Mouse (Mus musculus) frontal cortex, adult (tissue): ENCODE measurements at regions not wholly inside any gene's neighbourhood (a gene's known extent, or its start where the extent isn't known, plus 50 kb on each side); places are given as distances from the start of the nearest gene placed in this dataset.
A peak's percentile ranks its signal among the peaks of the same experiment; 100 is the strongest.

Experiments used
- ATAC-seq: cut with Nextera tagmentation; 2 replicates; pipeline ENCODE4 v1.9.2; 2017; ENCODE audit warnings: mild to moderate bottlenecking, moderate library complexity, mixed read lengths; ENCODE audit not compliant: low TSS enrichment

DNA sequence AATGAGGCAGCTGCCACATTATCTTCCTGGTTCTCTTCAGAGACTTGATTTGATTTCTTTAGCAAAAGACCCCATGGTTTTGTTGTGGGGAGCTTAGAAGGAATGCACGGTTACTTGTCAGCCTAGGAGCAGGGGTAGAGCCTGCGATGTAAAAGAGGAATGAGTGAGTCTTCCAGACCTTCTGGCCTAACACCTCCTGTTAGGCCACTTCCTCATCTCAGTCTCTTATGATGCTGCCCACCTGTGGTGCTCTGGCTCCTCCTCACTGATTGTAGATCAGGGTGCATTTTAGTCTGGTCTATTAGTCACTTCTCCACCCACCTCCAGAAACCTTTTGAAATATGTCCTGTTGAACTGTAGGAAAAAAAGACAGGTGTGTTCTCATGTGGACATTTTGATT, 113.3 kb upstream of the Prdm1 start:
- no peak for ATAC-seq

GRCm38 (mm10) chr10:44640620-44641019, 112.3 kb upstream of the Prdm1 start:
- no peak for ATAC-seq

GRCm38 (mm10) chr10:44638678-44639077, 110.4 kb upstream of the Prdm1 start:
- no peak for ATAC-seq

DNA sequence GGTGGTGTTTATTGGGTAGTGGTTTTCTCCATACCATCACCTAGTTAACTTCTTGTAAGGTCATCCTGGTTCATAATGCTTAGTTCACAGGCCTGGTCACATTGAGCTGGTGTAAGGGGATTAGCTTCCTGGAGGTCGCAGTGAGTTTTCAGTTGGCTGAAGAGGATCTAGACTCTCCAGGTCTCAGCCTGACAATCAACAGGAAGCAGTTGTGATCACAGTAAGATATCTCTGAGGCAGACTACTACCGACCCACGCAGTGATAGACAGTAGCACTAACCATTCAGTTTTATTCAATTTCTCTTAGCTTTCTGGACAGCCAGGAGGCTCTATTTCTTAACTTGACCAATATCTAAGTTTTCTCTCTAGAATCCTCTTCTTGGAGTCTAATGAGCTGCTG, 108.5 kb upstream of the Prdm1 start:
- no peak for ATAC-seq

- no peak for ATAC-seq
These were observed 107.8 kb upstream of the Prdm1 start for GRCm38 (mm10) chr10:44636061-44636460.

GRCm38 (mm10) chr10:44631584-44631983, 103.3 kb upstream of the Prdm1 start:
- ATAC-seq: no peak

DNA sequence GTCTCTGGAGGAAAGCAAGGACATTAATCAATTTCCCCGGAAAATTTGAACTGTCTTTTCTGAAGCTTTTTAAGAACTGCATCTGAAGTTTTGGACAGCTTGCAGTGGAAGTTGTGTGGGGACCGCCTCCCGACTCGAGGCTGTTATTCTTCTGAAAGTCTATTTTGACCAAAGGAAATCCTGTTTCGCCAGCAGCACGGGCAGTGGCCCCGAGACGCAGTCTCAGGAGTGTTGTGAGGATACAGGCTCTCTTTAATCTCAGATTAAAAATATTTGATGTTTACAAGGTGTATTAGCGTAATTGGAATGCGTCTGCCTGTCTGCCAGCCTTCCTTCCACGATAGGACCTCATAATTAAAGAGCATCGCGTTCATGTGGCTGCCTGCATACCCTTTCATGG, 102.2 kb upstream of the Prdm1 start:
- no peak for ATAC-seq

GRCm38 (mm10) chr10:44628387-44628786, 100.1 kb upstream of the Prdm1 start:
- no peak for ATAC-seq

DNA sequence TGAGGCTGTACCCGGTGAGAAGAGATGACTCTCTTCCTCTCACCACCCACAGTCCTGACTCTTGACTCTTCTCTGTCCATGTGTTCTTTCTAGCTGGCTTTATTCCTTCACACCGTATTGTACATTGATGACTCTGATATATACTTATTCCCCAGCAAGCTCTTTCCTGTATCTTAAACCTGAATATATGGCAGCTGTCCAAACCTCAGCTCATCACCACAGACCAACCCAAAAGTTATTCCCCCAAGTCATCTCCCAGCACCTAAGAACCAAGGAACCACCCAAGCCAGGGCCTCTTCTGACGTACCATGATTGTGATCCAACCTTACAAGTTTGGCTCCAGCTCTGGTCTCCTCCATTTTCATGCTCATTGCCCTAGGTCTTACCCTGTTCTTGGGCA, 99.1 kb upstream of the Prdm1 start:
- ATAC-seq: no peak

DNA sequence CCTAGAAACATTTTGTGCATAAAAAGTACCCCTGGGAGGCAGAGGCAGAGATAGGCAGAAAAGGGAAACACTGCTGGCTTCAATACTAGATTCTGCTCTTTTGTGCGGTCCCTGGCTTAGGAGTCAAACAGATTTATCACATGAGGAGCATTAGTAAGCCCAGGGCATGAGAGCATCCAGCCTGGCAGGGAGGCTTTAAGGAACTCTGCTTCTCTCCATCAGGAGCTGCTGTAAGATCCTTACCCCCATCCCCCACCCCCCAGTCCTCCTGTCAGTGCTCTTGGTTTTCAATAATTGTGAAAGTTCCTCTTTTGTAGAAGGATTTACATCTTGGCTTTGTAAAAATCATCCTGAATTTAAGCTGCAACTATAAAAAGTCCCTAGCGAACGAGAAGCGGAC, 97.2 kb upstream of the Prdm1 start:
- no peak for ATAC-seq

GRCm38 (mm10) chr10:44615586-44615985, 87.3 kb upstream of the Prdm1 start:
- ATAC-seq: no peak

GRCm38 (mm10) chr10:44612571-44612970, 84.3 kb upstream of the Prdm1 start:
- ATAC-seq: no peak

GRCm38 (mm10) chr10:44611399-44611798, 83.1 kb upstream of the Prdm1 start:
- ATAC-seq: no peak

GRCm38 (mm10) chr10:44609187-44609586, 80.9 kb upstream of the Prdm1 start:
- no peak for ATAC-seq

GRCm38 (mm10) chr10:44607334-44607851, 79.1 kb upstream of the Prdm1 start:
- peak; percentile 73 for ATAC-seq

DNA sequence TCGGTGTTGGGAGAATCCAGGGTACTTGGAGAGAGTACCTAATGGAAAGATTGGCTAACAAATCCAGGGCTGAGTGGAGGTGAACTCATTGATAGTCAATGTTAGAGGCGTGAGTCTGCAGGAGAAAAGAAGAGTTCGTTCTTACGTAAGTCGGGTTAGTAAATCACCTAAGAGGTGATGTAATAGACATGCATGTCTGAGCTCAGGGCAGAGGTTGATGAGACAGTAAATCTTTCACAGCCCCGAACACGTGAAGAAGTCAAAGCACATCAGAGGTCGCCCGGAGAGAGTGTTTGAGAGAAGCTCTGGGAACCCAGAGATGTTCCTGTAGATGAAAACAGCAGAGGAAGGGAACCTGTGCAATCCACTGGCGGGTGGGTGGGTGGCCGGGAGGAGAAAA, 76.2 kb upstream of the Prdm1 start:
- no peak for ATAC-seq

- ATAC-seq: no peak
These were observed 75.2 kb upstream of the Prdm1 start for GRCm38 (mm10) chr10:44603461-44603860.

- ATAC-seq: no peak
These were observed 73.2 kb upstream of the Prdm1 start for GRCm38 (mm10) chr10:44601550-44601949.

DNA sequence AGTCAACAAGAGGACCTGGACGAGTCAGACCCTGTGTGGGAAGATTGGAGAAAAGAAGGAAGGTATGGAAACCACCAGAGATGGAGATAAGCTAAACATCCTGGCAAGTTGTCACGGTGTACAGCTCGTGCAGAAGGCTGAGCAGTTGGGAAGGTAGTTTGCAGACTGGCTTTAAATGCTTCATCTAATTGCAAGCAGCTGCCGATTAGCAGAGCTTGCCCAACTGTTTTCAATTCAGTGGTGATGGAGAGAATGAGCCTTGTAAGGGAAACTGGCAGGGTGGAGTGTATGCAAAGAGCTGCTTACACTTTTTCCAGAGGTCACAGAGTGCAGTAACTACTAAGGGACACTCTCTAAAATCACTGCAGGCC, 71.6 kb upstream of the Prdm1 start:
- 0 out of 2 replicates have a peak, but pooled peaks have one; percentile 65 for ATAC-seq

DNA sequence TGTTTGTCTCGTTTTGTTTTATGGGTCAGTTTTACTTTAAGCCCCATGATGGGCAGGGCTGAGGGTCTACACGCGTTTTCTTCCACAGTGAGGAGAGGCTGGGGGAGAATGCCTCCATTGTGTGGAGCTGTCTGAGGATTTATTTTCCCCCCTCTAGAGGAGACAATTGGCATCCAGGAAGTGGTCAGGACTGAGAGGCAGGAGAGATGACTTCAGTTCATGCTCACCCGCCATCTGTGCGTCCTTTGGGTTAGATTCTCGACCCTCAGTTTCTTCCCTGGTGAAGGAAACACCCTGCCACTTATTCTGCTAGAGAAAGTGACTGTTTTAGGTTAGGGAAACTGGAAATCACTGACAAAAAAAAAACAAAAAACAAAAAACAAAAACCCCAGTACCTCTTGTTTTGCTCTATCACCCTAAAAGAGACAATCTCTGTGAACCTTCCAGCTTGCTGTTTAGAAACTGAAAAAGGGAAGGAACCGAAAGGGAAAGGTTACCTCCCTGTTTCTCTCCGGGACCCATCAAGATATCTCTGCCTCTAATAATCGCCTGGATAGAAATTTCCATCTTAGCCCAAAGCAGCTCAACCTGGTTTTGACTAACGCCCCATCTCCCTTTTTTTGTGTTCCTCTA, 71.1 kb upstream of the Prdm1 start:
- ATAC-seq: no peak

- no peak for ATAC-seq
These were observed 70.3 kb upstream of the Prdm1 start for GRCm38 (mm10) chr10:44598615-44599014.

GRCm38 (mm10) chr10:44595932-44596331, 67.6 kb upstream of the Prdm1 start:
- ATAC-seq: no peak

GRCm38 (mm10) chr10:44589842-44590241, 61.5 kb upstream of the Prdm1 start:
- no peak for ATAC-seq

- ATAC-seq: no peak
These were observed 61.1 kb upstream of the Prdm1 start for GRCm38 (mm10) chr10:44589352-44589751.
